Mouse (Mus musculus) C2C12 (cell line): Measurements from ENCODE around the gene Lonrf2. TPM values are rescaled to one million over a fixed set of nuclear protein-coding genes. Genes with fewer than 3 reads are reported as not detected.

Experiments used
- H3K27me3 ChIP-seq: one replicate; pipeline ENCODE4 v1.6.1; 2011; ENCODE audit not compliant: control insufficient read depth, insufficient read depth, insufficient read length
- H3K36me3 ChIP-seq: one replicate; pipeline ENCODE4 v1.6.1; 2011; ENCODE audit not compliant: control insufficient read depth, insufficient read depth
- H3K4me3 ChIP-seq: one replicate; pipeline ENCODE4 v1.5.1; 2011; ENCODE audit warnings: mild to moderate bottlenecking, control low read depth; ENCODE audit not compliant: poor library complexity, insufficient read depth, severe bottlenecking
- H3K79me2 ChIP-seq: one replicate; pipeline ENCODE4 v1.6.1; 2011; ENCODE audit not compliant: control insufficient read depth, insufficient read depth
- H3K79me3 ChIP-seq: one replicate; pipeline ENCODE4 v1.6.1; 2011; ENCODE audit warnings: low read depth, control low read depth
- H3ac ChIP-seq: one replicate; pipeline ENCODE3; 2011; ENCODE audit warnings: low read depth; ENCODE audit not compliant: control insufficient read depth, insufficient read length
- CEBPB ChIP-seq: IDR thresholded peaks from one replicate; pipeline ENCODE4 v1.6.1; 2011; ENCODE audit warnings: low read depth, mild to moderate bottlenecking, control low read depth, moderate library complexity
- CTCF ChIP-seq: IDR thresholded peaks from one replicate; pipeline ENCODE4 v1.5.1; 2011; ENCODE audit not compliant: control insufficient read depth, insufficient read depth, insufficient read length
- FOSL1 ChIP-seq: IDR thresholded peaks from one replicate; pipeline ENCODE4 v1.8.0; 2011; ENCODE audit warnings: mild to moderate bottlenecking, low read length; ENCODE audit not compliant: poor library complexity, insufficient read depth, severe bottlenecking
- MAX ChIP-seq: IDR thresholded peaks from one replicate; pipeline ENCODE4 v1.6.1; 2011; ENCODE audit warnings: mild to moderate bottlenecking, control low read depth
- MYOD1 ChIP-seq: IDR thresholded peaks from one replicate; pipeline ENCODE4 v1.6.1; 2011; ENCODE audit warnings: low read depth; ENCODE audit not compliant: control insufficient read depth, insufficient read length
- MYOG ChIP-seq: IDR thresholded peaks from one replicate; pipeline ENCODE4 v1.6.1; 2011; ENCODE audit not compliant: control insufficient read depth, insufficient read length; ENCODE audit errors: extremely low read depth
- USF1 ChIP-seq: IDR thresholded peaks from one replicate; pipeline ENCODE4 v1.6.1; 2011; ENCODE audit warnings: low read depth, mild to moderate bottlenecking, control low read depth, moderate library complexity
- polyA plus RNA-seq: library from polyadenylated mRNA; unstranded; fragments of >200 nt; fragmentation: generic; extraction: Trizol; gene quantifications from one replicate; pipeline ENCODE4 v1.2.1, GENCODE M21; 2012; ENCODE audit warnings: missing spikeins

Lonrf2 gene
- polyA plus RNA-seq, 1 experiment, result not detected

GRCm38 (mm10) chr1:38770676-38771075 lies 65.8 kb downstream of the Lonrf2 start:
- Histone ChIP-seq H3K79me2 (no peaks in the 10 kb centered on the region), H3K79me3 (no peaks in the 10 kb centered on the region), H3K4me3 (no peak overlapping the region), H3K27me3 (no peaks in the 10 kb centered on the region), H3K36me3 (no peaks in the 10 kb centered on the region), H3ac (no peak overlapping the region)
- no peak for TF ChIP-seq FOSL1
- no peak for TF ChIP-seq MAX
- no peak for TF ChIP-seq CTCF
- TF ChIP-seq USF1, result no peak
- TF ChIP-seq MYOD1, result no peak

DNA sequence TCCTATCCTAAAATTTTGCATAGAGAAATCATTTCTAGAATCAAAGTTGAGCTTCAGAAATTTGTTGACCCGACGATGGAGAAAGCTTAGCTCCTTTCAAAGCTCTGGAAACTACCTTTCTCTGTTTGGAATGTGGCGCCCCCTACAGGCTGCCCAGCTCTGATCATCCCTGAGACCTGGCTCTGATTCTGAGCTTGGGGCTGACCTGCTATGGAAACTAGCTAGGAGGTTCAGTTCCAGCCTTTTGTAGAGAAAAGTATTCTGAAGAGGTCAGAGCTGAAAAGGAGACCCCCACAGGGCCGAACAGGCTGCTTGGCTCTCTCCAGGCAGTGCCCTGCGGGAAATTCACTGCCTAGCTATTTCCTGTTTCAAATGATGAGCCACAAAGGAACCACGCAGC lies 66.6 kb downstream of the Lonrf2 start:
- Histone ChIP-seq H3K4me3 (no peak overlapping the region), H3K36me3 (no peaks in the 10 kb centered on the region), H3K27me3 (no peaks in the 10 kb centered on the region), H3K79me2 (no peaks in the 10 kb centered on the region), H3K79me3 (no peaks in the 10 kb centered on the region), H3ac (no peak overlapping the region)
- TF ChIP-seq USF1 (no peak), MYOD1 (no peak), FOSL1 (no peak), MYOG (no peak), CEBPB (no peak), MAX (no peak)

DNA sequence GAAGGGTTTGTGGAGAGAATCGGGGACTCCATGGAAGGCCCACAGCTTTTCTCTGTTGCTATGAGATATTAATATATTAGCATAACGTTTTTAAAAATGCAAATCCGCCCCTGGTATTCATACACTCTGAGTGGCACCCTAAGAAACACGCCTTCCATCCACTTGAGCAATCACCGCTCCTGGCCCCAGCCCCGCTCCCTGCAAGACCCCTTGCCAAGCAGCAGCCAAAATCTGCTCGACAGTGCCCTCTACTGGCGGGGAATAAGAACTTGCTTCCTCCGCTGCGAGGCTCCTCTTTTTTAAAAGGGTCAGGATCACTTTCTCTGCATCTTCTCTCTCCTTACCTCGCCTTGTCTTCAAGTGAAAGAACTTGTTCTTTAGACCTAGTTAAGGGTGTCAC lies 68.7 kb downstream of the Lonrf2 start:
- Histone ChIP-seq H3K36me3 (no peaks in the 10 kb centered on the region), H3K79me3 (no peaks in the 10 kb centered on the region), H3ac (no peak overlapping the region), H3K4me3 (no peak overlapping the region), H3K27me3 (no peaks in the 10 kb centered on the region), H3K79me2 (no peaks in the 10 kb centered on the region)
- TF ChIP-seq CTCF, result no peak
- TF ChIP-seq MYOD1, result no peak
- TF ChIP-seq MYOG, result no peak
- TF ChIP-seq USF1, result no peak
- TF ChIP-seq MAX, result no peak
- no peak for TF ChIP-seq FOSL1
- no peak for TF ChIP-seq CEBPB

- H3K79me3 ChIP-seq, result no peaks in the 10 kb centered on the region
- H3K27me3 ChIP-seq, result no peaks in the 10 kb centered on the region
- no peak overlapping the region for H3K4me3 ChIP-seq
- no peak for TF ChIP-seq USF1
- TF ChIP-seq MYOG, result no peak
- no peak for TF ChIP-seq CEBPB
- no peak for TF ChIP-seq MAX
- TF ChIP-seq MYOD1, result no peak
- TF ChIP-seq CTCF, result no peak
- TF ChIP-seq FOSL1, result no peak
- H3K79me2 ChIP-seq, result no peaks in the 10 kb centered on the region
- H3ac ChIP-seq, result no peak overlapping the region
- H3K36me3 ChIP-seq, result no peaks in the 10 kb centered on the region
These were observed 69.6 kb downstream of the Lonrf2 start for GRCm38 (mm10) chr1:38766661-38767572.

GRCm38 (mm10) chr1:38766254-38766653 lies 70.3 kb downstream of the Lonrf2 start:
- TF ChIP-seq MAX, result no peak
- no peak for TF ChIP-seq CTCF
- TF ChIP-seq USF1, result no peak
- TF ChIP-seq CEBPB, result no peak
- TF ChIP-seq MYOG, result no peak
- TF ChIP-seq FOSL1, result no peak
- TF ChIP-seq MYOD1, result no peak
- Histone ChIP-seq H3K79me2 (no peaks in the 10 kb centered on the region), H3K36me3 (no peaks in the 10 kb centered on the region), H3K79me3 (no peaks in the 10 kb centered on the region), H3ac (no peak overlapping the region), H3K27me3 (no peaks in the 10 kb centered on the region), H3K4me3 (no peak overlapping the region)
